Mouse (Mus musculus) ES-Bruce4 (cell line): Measurements from ENCODE around the gene Fancd2. TPM values are rescaled to one million over a fixed set of nuclear protein-coding genes. Genes with fewer than 3 reads are reported as not detected.

Source experiments
- H3K27ac ChIP-seq: 2 replicates; pipeline ENCODE4 v1.5.1; 2012; ENCODE audit warnings: low read length, inconsistent platforms; ENCODE audit not compliant: insufficient read depth
- H3K27me3 ChIP-seq: 2 replicates; pipeline ENCODE4 v1.6.1; 2012; ENCODE audit warnings: mild to moderate bottlenecking, low read length, inconsistent platforms; ENCODE audit not compliant: control insufficient read depth, poor library complexity, insufficient read depth, severe bottlenecking
- H3K36me3 ChIP-seq: 2 replicates; pipeline ENCODE4 v1.6.1; 2012; ENCODE audit warnings: inconsistent platforms, mild to moderate bottlenecking, low read length, moderate library complexity; ENCODE audit not compliant: control insufficient read depth, poor library complexity, insufficient read depth, severe bottlenecking
- H3K4me1 ChIP-seq: one replicate; pipeline ENCODE4 v1.8.1; 2011; ENCODE audit warnings: low read length; ENCODE audit not compliant: control insufficient read depth, insufficient read depth
- H3K4me3 ChIP-seq: 2 replicates; pipeline ENCODE4 v1.5.1; 2011; ENCODE audit warnings: low read depth, mild to moderate bottlenecking, low read length
- H3K9ac ChIP-seq: 2 replicates; pipeline ENCODE4 v1.6.1; 2012; ENCODE audit warnings: low read depth, mild to moderate bottlenecking, inconsistent platforms; ENCODE audit not compliant: poor library complexity, severe bottlenecking
- H3K9me3 ChIP-seq: replicated peaks from 2 replicates; pipeline ENCODE4 v1.6.1; 2012; ENCODE audit warnings: mild to moderate bottlenecking, low read length, inconsistent platforms; ENCODE audit not compliant: control insufficient read depth, poor library complexity, insufficient read depth, severe bottlenecking
- CTCF ChIP-seq: IDR thresholded peaks from one replicate; pipeline ENCODE4 v1.8.1; 2011; ENCODE audit warnings: low read depth, low read length
- EP300 ChIP-seq: IDR thresholded peaks from 2 replicates; pipeline ENCODE4 v1.6.1; 2011; ENCODE audit warnings: low read depth, low read length; ENCODE audit not compliant: insufficient read depth
- POLR2A ChIP-seq: IDR thresholded peaks from one replicate; pipeline ENCODE4 v1.8.1; 2011; ENCODE audit warnings: low read length; ENCODE audit not compliant: insufficient read depth
- polyA plus RNA-seq: library from polyadenylated mRNA; stranded (reverse); fragments of >200 nt; gene quantifications from 2 replicates; pipeline ENCODE4 v1.2.4, GENCODE M21; 2011; ENCODE audit warnings: low read depth; ENCODE audit not compliant: missing spikeins, insufficient read depth, insufficient read length

Fancd2 gene
- polyA plus RNA-seq, 1 experiment = 85.4 TPM

DNA sequence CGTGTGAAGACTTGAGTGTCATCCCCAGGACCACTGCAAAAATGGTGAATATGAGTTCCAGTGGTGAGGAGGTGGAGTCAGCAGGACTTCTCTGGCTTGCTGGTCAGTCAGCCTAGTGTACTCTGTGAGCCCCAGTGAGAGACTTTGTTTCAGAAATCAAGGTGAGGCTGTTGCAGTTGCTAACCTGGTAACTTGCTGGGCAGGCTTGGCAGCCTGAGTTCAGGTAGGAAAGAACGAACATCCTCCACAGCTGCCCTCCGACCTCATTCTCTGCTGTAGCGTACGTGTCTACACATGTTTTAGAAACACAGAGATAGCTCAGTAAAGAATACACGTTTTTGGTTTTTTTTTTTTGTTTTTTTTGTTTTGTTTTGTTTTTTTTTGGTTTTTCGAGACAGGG, 3.4 kb downstream of the Fancd2 start:
- Histone ChIP-seq H3K4me3 (no peak overlapping the region), H3K9ac (no peak overlapping the region), H3K4me1 (no peaks in the 10 kb centered on the region), H3K27me3 (no peaks in the 10 kb centered on the region), H3K36me3 (peaks cover 28% of the 10 kb centered on the region), H3K27ac (no peak overlapping the region), H3K9me3 (no peaks in the 10 kb centered on the region)
- no peak for TF ChIP-seq EP300
- no peak for TF ChIP-seq CTCF
- no peak for TF ChIP-seq POLR2A

DNA sequence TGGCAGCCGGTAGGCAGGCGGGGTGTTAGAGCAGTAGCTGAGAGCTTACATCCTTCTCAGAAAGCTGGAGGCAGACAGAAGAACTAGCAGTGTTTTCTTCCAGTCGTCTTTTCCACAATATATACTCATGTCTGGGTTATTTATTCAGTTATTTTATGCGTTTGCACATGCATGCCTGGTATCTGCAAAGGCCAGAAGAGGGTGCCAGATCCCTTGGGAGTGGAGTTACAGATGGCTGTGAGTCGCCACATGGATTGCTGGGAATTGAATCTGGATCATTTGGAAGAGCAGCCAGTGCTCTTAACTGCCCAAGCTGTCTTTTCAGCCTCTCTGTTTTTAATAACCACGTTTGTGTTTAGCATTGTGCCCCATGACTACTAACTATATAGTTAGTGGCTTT, 10.1 kb downstream of the Fancd2 start:
- Histone ChIP-seq H3K4me1 (no peaks in the 10 kb centered on the region), H3K36me3 (peaks cover 23% of the 10 kb centered on the region), H3K27ac (no peak overlapping the region), H3K27me3 (no peaks in the 10 kb centered on the region), H3K9me3 (no peaks in the 10 kb centered on the region), H3K4me3 (no peak overlapping the region), H3K9ac (no peak overlapping the region)
- TF ChIP-seq EP300 = no peak
- no peak for TF ChIP-seq POLR2A
- TF ChIP-seq CTCF = no peak

DNA sequence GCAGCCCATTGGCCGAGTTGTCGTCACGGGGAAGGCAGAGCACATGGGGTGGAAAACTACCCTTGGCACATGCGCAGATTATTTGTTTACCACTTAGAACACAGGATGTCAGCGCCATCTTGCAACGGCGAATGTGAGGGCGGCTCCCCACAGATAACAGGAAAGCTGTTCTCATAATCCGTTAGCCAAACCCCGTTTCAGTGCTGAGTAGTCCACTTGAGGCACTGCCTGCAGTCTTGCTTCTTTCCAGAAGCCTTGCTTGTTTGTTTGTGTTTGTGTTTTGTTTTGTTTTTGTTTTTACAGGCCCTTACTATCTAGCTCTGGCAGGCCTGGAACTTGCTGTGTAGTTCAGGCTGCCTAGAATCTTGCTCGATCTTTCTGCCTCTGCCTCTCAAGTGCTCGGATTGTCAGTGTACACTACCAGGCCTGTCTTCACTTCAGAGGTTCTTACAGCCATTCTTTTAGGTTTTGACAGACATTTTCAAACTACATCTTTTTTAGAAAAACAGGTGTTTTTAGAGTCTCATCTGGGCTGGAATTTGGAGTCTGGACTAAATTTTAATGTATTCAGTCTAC, 12.5 kb downstream of the Fancd2 start:
- Histone ChIP-seq H3K27me3 (no peaks in the 10 kb centered on the region), H3K27ac (peak overlapping the region; percentile 64), H3K4me3 (no peak overlapping the region), H3K4me1 (no peaks in the 10 kb centered on the region), H3K9me3 (no peaks in the 10 kb centered on the region), H3K36me3 (peaks cover 22% of the 10 kb centered on the region), H3K9ac (peak overlapping the region; percentile 46; the same call in 1 of the 2 replicates)
- TF ChIP-seq CTCF = no peak
- no peak for TF ChIP-seq EP300

DNA sequence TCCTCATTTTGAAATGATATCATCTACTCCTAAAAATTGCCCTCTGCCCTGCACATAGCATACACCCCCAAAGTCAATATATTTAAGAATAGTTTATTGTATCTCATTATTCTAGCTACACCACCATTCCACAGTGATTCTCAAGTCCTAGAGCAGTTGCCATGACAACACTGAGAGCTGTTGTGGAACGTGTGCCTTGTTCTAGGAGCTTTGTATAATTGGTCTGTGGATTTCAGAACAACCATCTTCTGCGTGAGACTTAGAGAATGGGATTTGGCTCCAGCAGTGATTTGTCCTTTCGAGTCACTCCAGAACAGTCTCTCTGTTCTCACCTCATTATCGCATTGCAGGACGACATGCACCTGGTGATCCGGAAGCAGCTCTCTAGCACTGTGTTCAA, 28.3 kb downstream of the Fancd2 start:
- peaks cover 29% of the 10 kb centered on the region for H3K36me3 ChIP-seq

DNA sequence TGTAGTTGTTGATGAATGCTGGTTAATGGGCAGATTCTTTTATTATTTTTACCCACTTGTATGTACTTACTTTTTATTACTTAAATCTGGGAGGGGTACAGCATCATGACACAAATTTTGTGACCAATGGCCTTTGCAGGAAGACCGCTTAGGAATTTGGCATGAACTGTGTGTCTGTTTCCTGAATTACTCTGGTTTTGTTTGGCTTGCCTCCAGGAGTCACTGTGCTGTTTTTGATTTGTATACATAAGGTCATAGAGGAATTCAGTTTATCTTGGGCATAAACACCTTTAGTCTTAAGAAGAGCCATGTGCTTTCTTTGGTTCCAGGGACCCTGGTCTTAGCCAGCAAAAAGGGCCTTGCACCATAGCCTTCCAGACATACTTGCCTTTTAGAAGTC, 33.1 kb downstream of the Fancd2 start:
- H3K4me3 ChIP-seq = no peak overlapping the region
- H3K9ac ChIP-seq = no peak overlapping the region
- TF ChIP-seq POLR2A = no peak
- H3K27ac ChIP-seq = no peak overlapping the region
- no peaks in the 10 kb centered on the region for H3K4me1 ChIP-seq
- H3K36me3 ChIP-seq = peaks cover 44% of the 10 kb centered on the region
- no peaks in the 10 kb centered on the region for H3K9me3 ChIP-seq
- no peaks in the 10 kb centered on the region for H3K27me3 ChIP-seq

More for the DNA sequence above, 28.3 kb downstream of the Fancd2 start:
- no peak overlapping the region for H3K4me3 ChIP-seq
- TF ChIP-seq POLR2A (no peak), EP300 (no peak), CTCF (no peak)
- H3K9me3 ChIP-seq = no peaks in the 10 kb centered on the region
- H3K9ac ChIP-seq = no peak overlapping the region
- H3K4me1 ChIP-seq = no peaks in the 10 kb centered on the region
- no peaks in the 10 kb centered on the region for H3K27me3 ChIP-seq
- no peak overlapping the region for H3K27ac ChIP-seq

DNA sequence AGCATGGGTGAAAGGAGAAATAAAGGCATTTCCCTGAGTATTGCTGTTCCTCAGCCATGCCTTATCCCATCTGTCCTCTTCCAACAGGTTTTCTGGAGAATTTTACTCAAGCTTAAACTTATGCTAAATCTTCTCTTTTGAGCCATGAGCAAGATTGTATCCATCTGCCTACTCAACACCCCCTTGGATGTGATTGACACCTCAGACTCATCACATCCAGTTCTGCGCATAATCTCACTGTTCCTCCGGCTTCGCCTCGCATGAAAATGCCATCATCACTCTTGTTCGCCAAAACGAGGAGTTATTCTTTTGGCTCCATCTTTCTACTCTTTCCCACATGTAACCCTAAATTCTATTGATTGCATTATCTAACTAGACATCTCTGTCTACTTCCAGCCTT, 44.6 kb downstream of the Fancd2 start:
- no peaks in the 10 kb centered on the region for H3K4me1 ChIP-seq
- no peaks in the 10 kb centered on the region for H3K9me3 ChIP-seq
- no peak overlapping the region for H3K27ac ChIP-seq
- no peaks in the 10 kb centered on the region for H3K27me3 ChIP-seq
- TF ChIP-seq EP300 = no peak
- TF ChIP-seq CTCF = no peak
- TF ChIP-seq POLR2A = no peak
- peaks cover 33% of the 10 kb centered on the region for H3K36me3 ChIP-seq
- no peak overlapping the region for H3K4me3 ChIP-seq
- no peak overlapping the region for H3K9ac ChIP-seq
